In genomic region chr8:13118516-13118915, GRCm38 (mm10) we compare ENCODE assay signal across 19 mouse cellular contexts. TPM values are rescaled to one million over a fixed set of nuclear protein-coding genes. Genes with fewer than 3 reads are reported as not detected.
A peak's percentile ranks its signal among the peaks of the same experiment; 100 is the strongest.
DNase-seq lines count a peak whose midpoint lies in the region; ATAC-seq and TF ChIP-seq lines count a peak whose summit lies in the region.
"Had no signal": no experiment of that assay in that cellular context is flagged by ENCODE, and none has a peak within 500 bp of the region (broad histone marks: within the 10 kb centered on the region; RNA-seq: fewer than 3 reads in every experiment).

No protein-coding gene starts in this region.

- 82% methylated on average over 3 of the region's 3 CpGs for WGBS in liver, embryonic 13.5 days (ENCODE audit: insufficient replicate concordance)
- whole genome bisulfite sequencing in forebrain, embryonic 12.5 days = 90% methylated on average over 3 of the region's 3 CpGs
- 58% methylated on average over 3 of the region's 3 CpGs for WGBS in cerebellum, adult 2 months

- H3K9ac ChIP-seq in liver, embryonic 13.5 days = no peak overlapping the region
- no peak overlapping the region for H3K9ac ChIP-seq in ES-E14 (ENCODE audit: insufficient read depth, low read depth, low read length, poor library complexity, severe bottlenecking)
- no peak overlapping the region for H3K9ac ChIP-seq in MEL (ENCODE audit: control insufficient read depth, low read depth, low read length, poor library complexity, severe bottlenecking)
- H3K9ac ChIP-seq in forebrain, embryonic 12.5 days = no peak overlapping the region
- H3K9ac ChIP-seq: embryonic facial prominence, embryonic 12.5 days had no signal

- DNase-seq in liver, embryonic 13.5 days = no peak
- DNase-seq in liver (no peak), ES-E14 (ENCODE audit: low read depth, low spot score) (no peak), MEL (ENCODE audit: low read depth, low spot score) (no peak)
- no peak for DNase-seq in cerebellum, adult 2 months
- DNase-seq: adrenal gland, adult 8-10 months; adrenal gland, postnatal 14 days; adrenal gland, postnatal 36 days; cerebellum, adult 11-12 months; cerebellum, adult 8-10 months; cerebellum, adult 9-11 months; cerebellum, postnatal 25 days had no signal

- H3K4me1 ChIP-seq in liver, embryonic 13.5 days (replicated peaks) = peaks cover 56% of the 10 kb centered on the region
- no peaks in the 10 kb centered on the region for H3K4me1 ChIP-seq in ES-E14 (ENCODE audit: control insufficient read depth in 2 of 2, insufficient read depth in 2 of 2, low read length in 2 of 2, poor library complexity in 1 of 2)
- H3K4me1 ChIP-seq in MEL (ENCODE audit: control insufficient read depth in 1 of 2, insufficient read depth in 2 of 2, low read length in 2 of 2) = peaks cover 26 to 40% of the 10 kb centered on the region in 2 experiments
- H3K4me1 ChIP-seq in forebrain, embryonic 12.5 days = no peaks in the 10 kb centered on the region
- no peaks in the 10 kb centered on the region for H3K4me1 ChIP-seq in cerebellum, adult 2 months (ENCODE audit: control insufficient read depth, insufficient read depth, low read length)
- H3K4me1 ChIP-seq: embryonic facial prominence, embryonic 10.5 days; embryonic facial prominence, embryonic 12.5 days had no signal

- no peak for TF ChIP-seq CTCF in MEL (IDR thresholded peaks at IDR 0.05 in 2 of 3, conservative IDR thresholded peaks at IDR 0.05 in 1 of 3; ENCODE audit: control insufficient read depth in 1 of 3, insufficient read depth in 1 of 3, low read depth in 2 of 3, low read length in 3 of 3, poor library complexity in 1 of 3, severe bottlenecking in 1 of 3)
- TF ChIP-seq CTCF in cerebellum, adult 2 months (IDR thresholded peaks at IDR 0.05; ENCODE audit: borderline replicate concordance, insufficient read depth, low read depth, low read length) = no peak

- 0 out of 2 replicates have a peak overlapping the region, but pooled peaks have one; percentile 13 for H3K27ac ChIP-seq in liver, embryonic 13.5 days
- H3K27ac ChIP-seq in ES-E14 (ENCODE audit: insufficient read depth, low read depth, low read length, poor library complexity, severe bottlenecking) = peak overlapping the region; percentile 27; the same call in 1 of the 2 replicates
- H3K27ac ChIP-seq in MEL (ENCODE audit: control insufficient read depth, low read depth, low read length) = no peak overlapping the region
- no peak overlapping the region for H3K27ac ChIP-seq in forebrain, embryonic 12.5 days
- no peak overlapping the region for H3K27ac ChIP-seq in cerebellum, adult 2 months (ENCODE audit: insufficient read depth, low read length)
- H3K27ac ChIP-seq: embryonic facial prominence, embryonic 10.5 days; embryonic facial prominence, embryonic 12.5 days had no signal

- no peak for TF ChIP-seq RAD21 in MEL (IDR thresholded peaks at IDR 0.05; ENCODE audit: low read depth, low read length)

- TF ChIP-seq EP300 in MEL (IDR thresholded peaks at IDR 0.05; ENCODE audit: low read depth in 1 of 2, low read length in 2 of 2) = no peak

- no peak overlapping the region for H3K4me3 ChIP-seq in liver, embryonic 13.5 days (replicated peaks)
- H3K4me3 ChIP-seq in ES-E14 (ENCODE audit: insufficient read depth in 1 of 2, low read depth in 1 of 2, low read length in 2 of 2, poor library complexity in 1 of 2, severe bottlenecking in 1 of 2) = no peak overlapping the region
- H3K4me3 ChIP-seq in MEL (ENCODE audit: control insufficient read depth in 1 of 2, insufficient read depth in 1 of 2, low read depth in 2 of 2, low read length in 2 of 2) = no peak overlapping the region
- no peak overlapping the region for H3K4me3 ChIP-seq in forebrain, embryonic 12.5 days (replicated peaks)
- H3K4me3 ChIP-seq in cerebellum, adult 2 months (replicated peaks; ENCODE audit: insufficient read depth, low read depth, low read length) = no peak overlapping the region
- H3K4me3 ChIP-seq: embryonic facial prominence, embryonic 10.5 days; embryonic facial prominence, embryonic 12.5 days had no signal

- H3K4me2 ChIP-seq in liver, embryonic 13.5 days = no peak overlapping the region
- H3K4me2 ChIP-seq in forebrain, embryonic 12.5 days = no peak overlapping the region
- H3K4me2 ChIP-seq: embryonic facial prominence, embryonic 12.5 days had no signal

- ATAC-seq in liver, embryonic 13.5 days (ENCODE audit: low read depth) = no peak
- ATAC-seq in forebrain, embryonic 12.5 days (ENCODE audit: low FRiP score) = no peak
- ATAC-seq: forebrain, embryonic 14.5 days; forebrain, embryonic 16.5 days had no signal

- peaks cover 78% of the 10 kb centered on the region for H3K36me3 ChIP-seq in liver, embryonic 13.5 days
- H3K36me3 ChIP-seq in ES-E14 (ENCODE audit: control insufficient read depth, insufficient read depth, low read length, poor library complexity, severe bottlenecking) (peaks cover 4% of the 10 kb centered on the region; the same call in 1 of the 2 replicates), MEL (ENCODE audit: control insufficient read depth in 1 of 2, insufficient read depth in 2 of 2, low read length in 2 of 2) (peaks cover 3 to 37% of the 10 kb centered on the region in 2 experiments)
- peaks cover 28% of the 10 kb centered on the region for H3K36me3 ChIP-seq in forebrain, embryonic 12.5 days (replicated peaks)

- in situ Hi-C loops in ES-E14 (cut with MboI; ENCODE audit: low sequenced_read_pairs in 2 of 2, unreplicated experiment in 2 of 2) = no loop called here

- H3K27me3 ChIP-seq in liver, embryonic 13.5 days = no peaks in the 10 kb centered on the region
- H3K27me3 ChIP-seq in MEL (ENCODE audit: control insufficient read depth in 1 of 2, insufficient read depth in 2 of 2, low read length in 2 of 2) = no peaks in the 10 kb centered on the region
- H3K27me3 ChIP-seq in forebrain, embryonic 12.5 days = no peaks in the 10 kb centered on the region
- H3K27me3 ChIP-seq in cerebellum, adult 2 months (ENCODE audit: control insufficient read depth, insufficient read depth, low read length) = no peaks in the 10 kb centered on the region
- H3K27me3 ChIP-seq: embryonic facial prominence, embryonic 12.5 days had no signal

- TF ChIP-seq POLR2A in MEL (IDR thresholded peaks at IDR 0.05; ENCODE audit: control insufficient read depth in 1 of 2, insufficient read depth in 1 of 2, low read depth in 1 of 2, low read length in 2 of 2, poor library complexity in 1 of 2) = no peak
- TF ChIP-seq POLR2A in cerebellum, adult 2 months (IDR thresholded peaks at IDR 0.05; ENCODE audit: borderline replicate concordance, insufficient read depth, low read length) = no peak

- no peaks in the 10 kb centered on the region; the same call in 1 of the 2 replicates for H3K79me2 ChIP-seq in MEL (ENCODE audit: control insufficient read depth, insufficient read depth, low read length, poor library complexity)

- H3K9me3 ChIP-seq in liver, embryonic 13.5 days (replicated peaks) = no peaks in the 10 kb centered on the region
- H3K9me3 ChIP-seq in ES-E14 (ENCODE audit: control insufficient read depth, insufficient read depth, low read depth, low read length) (no peaks in the 10 kb centered on the region), MEL (replicated peaks; ENCODE audit: insufficient read depth, low read length) (no peaks in the 10 kb centered on the region)
- H3K9me3 ChIP-seq in forebrain, embryonic 12.5 days = no peaks in the 10 kb centered on the region
- H3K9me3 ChIP-seq: embryonic facial prominence, embryonic 10.5 days; embryonic facial prominence, embryonic 12.5 days; G1E had no signal

TF ChIP-seq in ES-E14, 5 proteins besides CTCF, POLR2A, EP300 and RAD21 (continues in another document):
- TF ChIP-seq HCFC1 (IDR thresholded peaks at IDR 0.05; ENCODE audit: borderline replicate concordance, insufficient read depth, low read length) = no peak
- no peak for TF ChIP-seq MAFK (IDR thresholded peaks at IDR 0.05; ENCODE audit: insufficient read depth, low read depth, low read length)
- no peak for TF ChIP-seq ZNF384 (IDR thresholded peaks at IDR 0.05; ENCODE audit: low read depth, low read length)

TF ChIP-seq in MEL, 35 proteins besides CTCF, POLR2A, EP300 and RAD21:
- TF ChIP-seq MAZ (IDR thresholded peaks at IDR 0.05; ENCODE audit: low read depth, low read length) (no peak), ZNF384 (IDR thresholded peaks at IDR 0.05; ENCODE audit: low read depth, low read length) (0 out of 2 replicates have a peak, but pooled peaks have one; percentile 12)
TF ChIP-seq in MEL: peak in this region for 1.

RNA-seq across cellular contexts. Expression of gene Cul4a, which starts 13.1 kb away (rescaled TPM):
- polyA plus RNA-seq in liver, embryonic 13.5 days (2015; fragmentation: Nextera tagmentation; extraction: Ambion mirVana) = 74.1 and 91.0 TPM in 2 replicates
- total RNA-seq in ES-E14 (2012; rRNA removed) (35.7 and 42.7 TPM in 2 replicates), MEL (2012; rRNA removed) (62.3 and 81.4 TPM in 2 replicates)
- 100 to 1,000 TPM in 1 of 2 experiments, 10 to 100 TPM in 1; 56.2 to 131 TPM for polyA plus RNA-seq in MEL (2012; ENCODE audit: insufficient read depth in 1 of 2, insufficient read length in 2 of 2, low read depth in 1 of 2, low replicate concordance in 2 of 2, missing spikeins in 1 of 2)
- 84.0 and 86.8 TPM in 2 replicates for polyA plus RNA-seq in forebrain, embryonic 12.5 days (2016; fragmentation: Nextera tagmentation; extraction: Ambion mirVana)
- 54.5 and 57.0 TPM in 2 replicates for polyA plus RNA-seq in cerebellum, adult 2 months (2012; rRNA removed)

RNA-seq across cellular contexts. Expression of gene Pcid2, which starts 13.3 kb away (rescaled TPM):
- 19.8 and 22.1 TPM in 2 replicates for polyA plus RNA-seq in liver, embryonic 13.5 days (2015; fragmentation: Nextera tagmentation; extraction: Ambion mirVana)
- 35.2 and 42.5 TPM in 2 replicates for total RNA-seq in ES-E14 (2012; rRNA removed)
- 45.1 and 50.1 TPM in 2 replicates for total RNA-seq in MEL (2012; rRNA removed)
- polyA plus RNA-seq in MEL (2012; ENCODE audit: insufficient read depth in 1 of 2, insufficient read length in 2 of 2, low read depth in 1 of 2, low replicate concordance in 2 of 2, missing spikeins in 1 of 2) = 10 to 100 TPM; 68.1 to 90.6 TPM
- polyA plus RNA-seq in forebrain, embryonic 12.5 days (2016; fragmentation: Nextera tagmentation; extraction: Ambion mirVana) = 57.7 and 60.0 TPM in 2 replicates
- polyA plus RNA-seq in cerebellum, adult 2 months (2012; rRNA removed) = 39.0 and 39.6 TPM in 2 replicates

RNA-seq across cellular contexts. Expression of gene Lamp1, which starts 40.4 kb away (rescaled TPM):
- polyA plus RNA-seq in liver, embryonic 13.5 days (2015; fragmentation: Nextera tagmentation; extraction: Ambion mirVana) = 179 and 196 TPM in 2 replicates
- total RNA-seq in ES-E14 (2012; rRNA removed) = 559 and 680 TPM in 2 replicates
- 191 and 205 TPM in 2 replicates for total RNA-seq in MEL (2012; rRNA removed)
- 100 to 1,000 TPM; 109 to 233 TPM for polyA plus RNA-seq in MEL (2012; ENCODE audit: insufficient read depth in 1 of 2, insufficient read length in 2 of 2, low read depth in 1 of 2, low replicate concordance in 2 of 2, missing spikeins in 1 of 2)
- polyA plus RNA-seq in forebrain, embryonic 12.5 days (2016; fragmentation: Nextera tagmentation; extraction: Ambion mirVana) = 207 and 213 TPM in 2 replicates
- polyA plus RNA-seq in cerebellum, adult 2 months (2012; rRNA removed) = 554 and 555 TPM in 2 replicates

RNA-seq across cellular contexts. Expression of gene Proz, which starts 57.8 kb away (rescaled TPM):
- 15.8 and 22.7 TPM in 2 replicates for polyA plus RNA-seq in liver, embryonic 13.5 days (2015; fragmentation: Nextera tagmentation; extraction: Ambion mirVana)
- total RNA-seq in ES-E14 (2012; rRNA removed) (0.21 and 0.22 TPM in 2 replicates), MEL (2012; rRNA removed) (0.10 and 0.12 TPM in 2 replicates)
- polyA plus RNA-seq in MEL (2012; ENCODE audit: insufficient read depth in 1 of 2, insufficient read length in 2 of 2, low read depth in 1 of 2, low replicate concordance in 2 of 2, missing spikeins in 1 of 2) = under 1 TPM in 1 of 2 experiments, not detected in 1; 0.54 TPM
- 0.67 and 0.92 TPM in 2 replicates for polyA plus RNA-seq in forebrain, embryonic 12.5 days (2016; fragmentation: Nextera tagmentation; extraction: Ambion mirVana)
- 0.03 and 0.07 TPM in 2 replicates for polyA plus RNA-seq in cerebellum, adult 2 months (2012; rRNA removed)
- total RNA-seq: adrenal gland, adult 18-20 months; adrenal gland, postnatal 36 days had no signal
- polyA plus RNA-seq: G1E had no signal

Comparison
In these comparisons a context has a peak if more than half of its experiments do, and no peak if none do; other contexts are left out.
1. H3K27ac ChIP-seq: peak in liver, embryonic 13.5 days (single experiment) and ES-E14 (single experiment); none in MEL (single experiment), forebrain, embryonic 12.5 days (single experiment) and cerebellum, adult 2 months (single experiment).